Mouse (Mus musculus) MEL (cell line): ENCODE measurements at regions not wholly inside any gene's neighbourhood (a gene's known extent, or its start where the extent isn't known, plus 50 kb on each side); places are given as distances from the start of the nearest gene placed in this dataset.
A peak's percentile ranks its signal among the peaks of the same experiment; 100 is the strongest.

Experiments
- DNase-seq: peaks from one replicate; pipeline ENCODE4 v3.0.0; 2011; ENCODE audit warnings: low read depth, low spot score
- H3K27ac ChIP-seq: 2 replicates; pipeline ENCODE4 v1.5.1; 2012; ENCODE audit warnings: low read depth, mild to moderate bottlenecking, control low read depth, low read length, moderate library complexity; ENCODE audit not compliant: control insufficient read depth
- H3K27me3 ChIP-seq, 2 experiments: fragments of 150-350 bp in 1 of 2; sonication (generic) in 1 of 2; 2 replicates each; pipeline ENCODE4 v1.6.1; 2012; ENCODE audit warnings: low read length in 2 of 2, mild to moderate bottlenecking in 2 of 2, improper control_type of control experiment in 1 of 2, moderate library complexity in 1 of 2; ENCODE audit not compliant: insufficient read depth in 2 of 2, control insufficient read depth in 1 of 2
- H3K36me3 ChIP-seq, 2 experiments: 2 replicates each; pipeline ENCODE4 v1.6.1; 2012 to 2014; ENCODE audit warnings: low read length in 2 of 2, improper control_type of control experiment in 1 of 2, inconsistent platforms in 1 of 2, mild to moderate bottlenecking in 1 of 2; ENCODE audit not compliant: insufficient read depth in 2 of 2, control insufficient read depth in 1 of 2
- H3K4me1 ChIP-seq, 2 experiments: fragments of 150-350 bp in 1 of 2; sonication (generic) in 1 of 2; 2 replicates each; pipeline ENCODE4 v1.6.1; 2012; ENCODE audit warnings: low read length in 2 of 2, improper control_type of control experiment in 1 of 2, mild to moderate bottlenecking in 1 of 2; ENCODE audit not compliant: insufficient read depth in 2 of 2, control insufficient read depth in 1 of 2
- H3K4me3 ChIP-seq, 2 experiments: fragments of 150-350 bp in 1 of 2; sonication (generic) in 1 of 2; 2 replicates each; pipeline ENCODE4 v1.5.1; 2012; ENCODE audit warnings: low read depth in 2 of 2, low read length in 2 of 2, mild to moderate bottlenecking in 2 of 2, moderate library complexity in 2 of 2, control low read depth in 1 of 2, improper control_type of control experiment in 1 of 2; ENCODE audit not compliant: control insufficient read depth in 1 of 2, insufficient read depth in 1 of 2
- H3K79me2 ChIP-seq: 2 replicates; pipeline ENCODE4 v1.6.1; 2012; ENCODE audit warnings: mild to moderate bottlenecking, low read length, moderate library complexity; ENCODE audit not compliant: control insufficient read depth, poor library complexity, insufficient read depth
- H3K9ac ChIP-seq: 2 replicates; pipeline ENCODE4 v1.6.1; 2012; ENCODE audit warnings: low read depth, mild to moderate bottlenecking, control low read depth, low read length, moderate library complexity; ENCODE audit not compliant: control insufficient read depth, poor library complexity, severe bottlenecking
- H3K9me3 ChIP-seq: fragments of 150-350 bp; sonication (generic); replicated peaks from 2 replicates; pipeline ENCODE4 v1.6.1; 2012; ENCODE audit warnings: mild to moderate bottlenecking, low read length, improper control_type of control experiment, moderate library complexity; ENCODE audit not compliant: insufficient read depth
- CHD1 ChIP-seq: IDR thresholded peaks from 2 replicates; pipeline ENCODE4 v1.6.1; 2012; ENCODE audit warnings: low read depth, mild to moderate bottlenecking, inconsistent platforms, low read length, improper control_type of control experiment
- CHD2 ChIP-seq: IDR thresholded peaks from 2 replicates; pipeline ENCODE4 v1.6.1; 2011; ENCODE audit warnings: low read length, improper control_type of control experiment
- CTCF ChIP-seq, 3 experiments: IDR thresholded peaks in 2 of 3; conservative IDR thresholded peaks in 1 of 3; 2 replicates each; pipeline ENCODE4 v1.5.1; 2011 to 2012; ENCODE audit warnings: low read length in 3 of 3, low read depth in 2 of 3, mild to moderate bottlenecking in 2 of 3, improper control_type of control experiment in 1 of 3, inconsistent platforms in 1 of 3, mixed read lengths in 1 of 3, moderate library complexity in 1 of 3; ENCODE audit not compliant: control insufficient read depth in 1 of 3, insufficient read depth in 1 of 3, poor library complexity in 1 of 3, severe bottlenecking in 1 of 3
- HCFC1 ChIP-seq: IDR thresholded peaks from 2 replicates; pipeline ENCODE4 v1.6.1; 2012; ENCODE audit warnings: low read depth, mild to moderate bottlenecking, inconsistent platforms, low read length, improper control_type of control experiment, moderate library complexity
- MAFK ChIP-seq: IDR thresholded peaks from 2 replicates; pipeline ENCODE4 v1.6.1; 2011; ENCODE audit warnings: low read depth, mild to moderate bottlenecking, low read length, improper control_type of control experiment, borderline replicate concordance
- MEF2A ChIP-seq: IDR thresholded peaks from 2 replicates; pipeline ENCODE4 v1.6.1; 2014; ENCODE audit warnings: low read depth, mild to moderate bottlenecking, inconsistent platforms, low read length, improper control_type of control experiment; ENCODE audit not compliant: poor library complexity, insufficient replicate concordance, severe bottlenecking; ENCODE audit errors: extremely low read depth
- MXI1 ChIP-seq: IDR thresholded peaks from 2 replicates; pipeline ENCODE4 v1.6.1; 2011; ENCODE audit warnings: mild to moderate bottlenecking, low read depth, low read length, improper control_type of control experiment
- MYC ChIP-seq: IDR thresholded peaks from 2 replicates; pipeline ENCODE4 v1.6.1; 2011; ENCODE audit warnings: low read depth, mild to moderate bottlenecking, low read length, improper control_type of control experiment, moderate library complexity
- NELFE ChIP-seq: IDR thresholded peaks from 2 replicates; pipeline ENCODE4 v1.6.1; 2011; ENCODE audit warnings: low read depth, low read length, improper control_type of control experiment
- POLR2A ChIP-seq, 2 experiments: IDR thresholded peaks; 2 replicates each; pipeline ENCODE4 v1.6.1; 2011 to 2012; ENCODE audit warnings: low read length in 2 of 2, mild to moderate bottlenecking in 2 of 2, control low read depth in 1 of 2, improper control_type of control experiment in 1 of 2, low read depth in 1 of 2, moderate library complexity in 1 of 2; ENCODE audit not compliant: control insufficient read depth in 1 of 2, insufficient read depth in 1 of 2, poor library complexity in 1 of 2
- RAD21 ChIP-seq: IDR thresholded peaks from 2 replicates; pipeline ENCODE4 v1.6.1; 2011; ENCODE audit warnings: mild to moderate bottlenecking, low read depth, low read length, improper control_type of control experiment
- SMC3 ChIP-seq: IDR thresholded peaks from 2 replicates; pipeline ENCODE4 v1.6.1; 2011; ENCODE audit warnings: low read depth, low read length, improper control_type of control experiment
- USF1 ChIP-seq: IDR thresholded peaks from 2 replicates; pipeline ENCODE4 v1.6.1; 2014; ENCODE audit warnings: low read depth, mild to moderate bottlenecking, inconsistent platforms, low read length, improper control_type of control experiment, moderate library complexity
- ZKSCAN1 ChIP-seq: IDR thresholded peaks from 2 replicates; pipeline ENCODE4 v1.6.1; 2012; ENCODE audit warnings: low read depth, mild to moderate bottlenecking, inconsistent platforms, low read length, improper control_type of control experiment, moderate library complexity

GRCm38 (mm10) chr3:33913470-33913869 lies 69.4 kb upstream of the Ccdc39 start:
- Histone ChIP-seq H3K79me2 (no peaks in the 10 kb centered on the region), H3K9me3 (no peaks in the 10 kb centered on the region), H3K9ac (no peak overlapping the region), H3K27ac (no peak overlapping the region), H3K27me3 (no peaks in the 10 kb centered on the region), H3K4me1 (peaks cover 10 to 14% of the 10 kb centered on the region in 2 experiments; a peak in 3 of 4 replicates), H3K36me3 (peaks cover 0 to 14% of the 10 kb centered on the region in 2 experiments; a peak in 2 of 4 replicates), H3K4me3 (no peak overlapping the region)
- no peak for DNase-seq
- TF ChIP-seq RAD21 (no peak), MEF2A (no peak), MYC (no peak), USF1 (no peak), MXI1 (no peak), MAFK (no peak)

GRCm38 (mm10) chr3:33914386-33914785 lies 70.3 kb upstream of the Ccdc39 start:
- Histone ChIP-seq H3K4me1 (peaks cover 10 to 14% of the 10 kb centered on the region in 2 experiments; a peak in 3 of 4 replicates), H3K36me3 (peaks cover 0 to 14% of the 10 kb centered on the region in 2 experiments; a peak in 2 of 4 replicates), H3K4me3 (no peak overlapping the region), H3K9ac (no peak overlapping the region), H3K27me3 (no peaks in the 10 kb centered on the region), H3K27ac (no peak overlapping the region), H3K79me2 (no peaks in the 10 kb centered on the region), H3K9me3 (no peaks in the 10 kb centered on the region)
- TF ChIP-seq ZKSCAN1 (no peak), CHD1 (no peak), RAD21 (peak; percentile 24), CTCF (IDR thresholded peaks at IDR 0.05 in 2 of 3, conservative IDR thresholded peaks at IDR 0.05 in 1 of 3; ENCODE audit: control insufficient read depth in 1 of 3, insufficient read depth in 1 of 3, low read depth in 2 of 3, low read length in 3 of 3, poor library complexity in 1 of 3, severe bottlenecking in 1 of 3) (peak in 2 of 3 experiments; percentile 44 to 49; a peak in 5 of 6 replicates), CHD2 (no peak), SMC3 (peak; percentile 33), USF1 (no peak)
- DNase-seq, result peak; percentile 39

- H3K4me3 ChIP-seq, result peak overlapping the region; percentile 49 to 67; a peak in 3 of 4 replicates
- H3K27ac ChIP-seq, result peak overlapping the region; percentile 91
- H3K36me3 ChIP-seq, result peaks cover 0 to 14% of the 10 kb centered on the region in 2 experiments; a peak in 2 of 4 replicates
- peaks cover 10 to 14% of the 10 kb centered on the region in 2 experiments; a peak in 3 of 4 replicates for H3K4me1 ChIP-seq
- H3K27me3 ChIP-seq, result no peaks in the 10 kb centered on the region
- peak in 2 of 3 experiments; percentile 9 to 14; a peak in 1 of 6 replicates for TF ChIP-seq CTCF (IDR thresholded peaks at IDR 0.05 in 2 of 3, conservative IDR thresholded peaks at IDR 0.05 in 1 of 3; ENCODE audit: control insufficient read depth in 1 of 3, insufficient read depth in 1 of 3, low read depth in 2 of 3, low read length in 3 of 3, poor library complexity in 1 of 3, severe bottlenecking in 1 of 3)
- TF ChIP-seq NELFE, result no peak
- TF ChIP-seq HCFC1, result no peak
- no peak for TF ChIP-seq MXI1
- no peak for TF ChIP-seq POLR2A (IDR thresholded peaks at IDR 0.05; ENCODE audit: control insufficient read depth in 1 of 2, insufficient read depth in 1 of 2, low read depth in 1 of 2, low read length in 2 of 2, poor library complexity in 1 of 2)
- peak overlapping the region; percentile 53 for H3K9ac ChIP-seq
- peak; percentile 51 for DNase-seq
- H3K79me2 ChIP-seq, result no peaks in the 10 kb centered on the region
- no peaks in the 10 kb centered on the region for H3K9me3 ChIP-seq
Observed at GRCm38 (mm10) chr3:33915777-33916176, 71.7 kb upstream of the Ccdc39 start.
